Mouse (Mus musculus) monocyte, adult 59 days (primary cell): ENCODE data around the gene Gpr152. TPM values are rescaled to one million over a fixed set of nuclear protein-coding genes. Genes with fewer than 3 reads are reported as not detected.

ENCODE experiments used
- total RNA-seq, 2 experiments: library from RNA; stranded (reverse); gene quantifications; one replicate each; pipeline ENCODE4 v1.2.4; 2023

Gene Gpr152
- under 1 TPM; 0.31 to 0.43 TPM for total RNA-seq

GRCm38 (mm10) chr19:4139446-4139845, at the start of gene Gpr152:
Gene Gpr152 (plus strand): TSS chr19:4139787.

GRCm38 (mm10) chr19:4096642-4097440, 42.7 kb upstream of the Gpr152 start, which contains the start of gene Cdk2ap2:
Gene Cdk2ap2 (plus strand): TSS chr19:4097182.

GRCm38 (mm10) chr19:4099837-4100717, 39.5 kb upstream of the Gpr152 start, which contains the start of gene Pitpnm1:
Gene Pitpnm1 (plus strand): TSS chr19:4099998.

GRCm38 (mm10) chr19:4125741-4126696, 13.6 kb upstream of the Gpr152 start, which contains the start of gene Aip:
Gene Aip (minus strand): TSS chr19:4125858.

GRCm38 (mm10) chr19:4143759-4144268, 4.2 kb downstream of the Gpr152 start, which contains the start of gene Cabp4:
Gene Cabp4 (minus strand): TSS chr19:4144033.

GRCm38 (mm10) chr19:4148491-4148806, 8.9 kb downstream of the Gpr152 start, which contains the start of gene Coro1b:
Gene Coro1b (plus strand): TSS chr19:4148619.

GRCm38 (mm10) chr19:4153232-4153654, 13.7 kb downstream of the Gpr152 start, which contains the start of gene Ptprcap:
Gene Ptprcap (plus strand): TSS chr19:4153604.

GRCm38 (mm10) chr19:4162646-4163542, 23.3 kb downstream of the Gpr152 start, which contains the start of gene Rps6kb2:
Gene Rps6kb2 (minus strand): TSS chr19:4163354.

GRCm38 (mm10) chr19:4175368-4175947, 35.9 kb downstream of the Gpr152 start, which contains the start of gene Carns1:
Gene Carns1 (minus strand): TSS chr19:4175479.

GRCm38 (mm10) chr19:4190831-4191334, 51.3 kb downstream of the Gpr152 start, which contains the start of gene Tbc1d10c:
Gene Tbc1d10c (minus strand): TSS chr19:4191284.

GRCm38 (mm10) chr19:4191528-4192250, 52.1 kb downstream of the Gpr152 start, which contains the start of gene Ppp1ca:
Gene Ppp1ca (plus strand): TSS chr19:4192065.

Other genes starting within 250 kb of the Gpr152 start
- 100 to 1,000 TPM; 482 to 489 TPM for gene Tcirg1, start 232.7 kb upstream of the Gpr152 start, total RNA-seq
- 10 to 100 TPM; 86.9 to 96.9 TPM for gene Ndufs8, start 227.0 kb upstream of the Gpr152 start, total RNA-seq
- 10 to 100 TPM; 87.1 to 88.5 TPM for gene Aldh3b1, start 210.0 kb upstream of the Gpr152 start, total RNA-seq
- 100 to 1,000 TPM; 733 to 761 TPM for gene Unc93b1, start 204.6 kb upstream of the Gpr152 start, total RNA-seq
- gene Aldh3b3, start 181.1 kb upstream of the Gpr152 start, total RNA-seq = under 1 TPM; 0.33 to 0.52 TPM
- gene Aldh3b2, start 167.5 kb upstream of the Gpr152 start, total RNA-seq = 1 to 10 TPM; 4.2 to 6.3 TPM
- gene Acy3, start 153.2 kb upstream of the Gpr152 start, total RNA-seq = not detected
- gene Tbx10, start 147.0 kb upstream of the Gpr152 start, total RNA-seq = not detected
- 10 to 100 TPM in 1 of 2 experiments, 1 to 10 TPM in 1; 8.0 to 14.1 TPM for gene Nudt8, start 139.2 kb upstream of the Gpr152 start, total RNA-seq
- 1 to 10 TPM; 1.5 to 1.6 TPM for gene Gm49405, start 139.2 kb upstream of the Gpr152 start, total RNA-seq
- gene Doc2g, start 136.5 kb upstream of the Gpr152 start, total RNA-seq = 1 to 10 TPM; 2.5 to 4.8 TPM
- gene Ndufv1, start 127.0 kb upstream of the Gpr152 start, total RNA-seq = 10 to 100 TPM; 58.0 to 65.5 TPM
- gene Gstp1, start 101.8 kb upstream of the Gpr152 start, total RNA-seq = 100 to 1,000 TPM; 150 to 173 TPM
- 10 to 100 TPM; 15.3 to 58.8 TPM for gene Gstp2, start 93.8 kb upstream of the Gpr152 start, total RNA-seq
- gene Gstp3, start 80.2 kb upstream of the Gpr152 start, total RNA-seq = 1 to 10 TPM; 6.8 to 7.6 TPM
- not detected for gene Cabp2, start 58.2 kb upstream of the Gpr152 start, total RNA-seq
- 100 to 1,000 TPM; 250 to 306 TPM for gene Cdk2ap2, start 42.6 kb upstream of the Gpr152 start, total RNA-seq
- 100 to 1,000 TPM; 399 to 422 TPM for gene Pitpnm1, start 39.8 kb upstream of the Gpr152 start, total RNA-seq
- 100 to 1,000 TPM; 105 to 131 TPM for gene Aip, start 13.9 kb upstream of the Gpr152 start, total RNA-seq
- gene Cabp4, start 4.2 kb downstream of the Gpr152 start, total RNA-seq = 10 to 100 TPM in 1 of 2 experiments, 1 to 10 TPM in 1; 5.6 to 10.1 TPM
- gene Coro1b, start 8.8 kb downstream of the Gpr152 start, total RNA-seq = 100 to 1,000 TPM; 435 to 477 TPM
- gene Ptprcap, start 13.8 kb downstream of the Gpr152 start, total RNA-seq = 10 to 100 TPM; 13.1 to 17.2 TPM
- gene Rps6kb2, start 23.6 kb downstream of the Gpr152 start, total RNA-seq = 10 to 100 TPM; 41.7 to 47.8 TPM
- gene Carns1, start 35.7 kb downstream of the Gpr152 start, total RNA-seq = 1 to 10 TPM; 5.7 to 6.3 TPM
- gene Tbc1d10c, start 51.5 kb downstream of the Gpr152 start, total RNA-seq = 10 to 100 TPM; 29.8 to 31.7 TPM
- 100 to 1,000 TPM; 360 to 389 TPM for gene Ppp1ca, start 52.3 kb downstream of the Gpr152 start, total RNA-seq
- gene Rad9a, start 61.9 kb downstream of the Gpr152 start, total RNA-seq = 10 to 100 TPM; 32.7 to 35.4 TPM
- 10 to 100 TPM; 29.0 to 34.8 TPM for gene Clcf1, start 74.5 kb downstream of the Gpr152 start, total RNA-seq
- not detected for gene AC109138.7, start 74.6 kb downstream of the Gpr152 start, total RNA-seq
- 100 to 1,000 TPM; 108 to 115 TPM for gene Pold4, start 92.1 kb downstream of the Gpr152 start, total RNA-seq
- gene Ssh3, start 129.4 kb downstream of the Gpr152 start, total RNA-seq = 10 to 100 TPM; 50.8 to 51.4 TPM
- gene Ankrd13d, start 143.3 kb downstream of the Gpr152 start, total RNA-seq = 10 to 100 TPM; 18.4 to 19.2 TPM
- gene Grk2, start 166.4 kb downstream of the Gpr152 start, total RNA-seq = 100 to 1,000 TPM; 425 to 438 TPM